Mouse (Mus musculus) midbrain, embryonic 12.5 days (tissue): Measurements from ENCODE around the gene Usp37. TPM values are rescaled to one million over a fixed set of nuclear protein-coding genes. Genes with fewer than 3 reads are reported as not detected.

Source experiments
- ATAC-seq: fragments of 200-750 bp; cut with Nextera tagmentation; 2 replicates; pipeline ENCODE4 v1.8.0; 2017; ENCODE audit warnings: low read depth, moderate TSS enrichment, moderate library complexity; ENCODE audit not compliant: low FRiP score
- H3K27ac ChIP-seq: fragments of 300-500 bp; sonication (generic); replicated peaks from 2 replicates; pipeline ENCODE4 v1.5.1; 2016; ENCODE audit warnings: mild to moderate bottlenecking
- H3K27me3 ChIP-seq: fragments of 300-500 bp; sonication (generic); 2 replicates; pipeline ENCODE4 v1.6.1; 2016; ENCODE audit warnings: mild to moderate bottlenecking
- H3K36me3 ChIP-seq: fragments of 300-500 bp; sonication (generic); 2 replicates; pipeline ENCODE4 v1.6.1; 2016
- H3K4me1 ChIP-seq: fragments of 300-500 bp; sonication (generic); 2 replicates; pipeline ENCODE4 v1.6.1; 2016
- H3K4me2 ChIP-seq: fragments of 300-500 bp; sonication (generic); replicated peaks from 2 replicates; pipeline ENCODE4 v1.6.1; 2016; ENCODE audit warnings: mild to moderate bottlenecking, moderate library complexity
- H3K4me3 ChIP-seq: fragments of 300-500 bp; sonication (generic); 2 replicates; pipeline ENCODE4 v1.5.1; 2016; ENCODE audit warnings: mild to moderate bottlenecking
- H3K9ac ChIP-seq: fragments of 300-500 bp; sonication (generic); replicated peaks from 2 replicates; pipeline ENCODE4 v1.6.1; 2016; ENCODE audit warnings: mild to moderate bottlenecking, moderate library complexity
- H3K9me3 ChIP-seq: fragments of 300-500 bp; sonication (generic); 2 replicates; pipeline ENCODE4 v1.6.1; 2016; ENCODE audit warnings: mild to moderate bottlenecking
- WGBS: fragments of 180-500 bp; shearing (Covaris S2); methylation state at CpG from one replicate; pipeline ENCODE4 v1.1.7; 2016; 5-methylcytosine and 5-hydroxymethylcytosine counted together
- polyA plus RNA-seq: library from polyadenylated mRNA; unstranded; fragments of >200 nt; fragmentation: Nextera tagmentation; extraction: Ambion mirVana; gene quantifications from 2 replicates; pipeline ENCODE4 v1.2.1, GENCODE M21; 2016

The Usp37 gene
- polyA plus RNA-seq, 1 experiment from 2014 or later, result 42.1 TPM

DNA sequence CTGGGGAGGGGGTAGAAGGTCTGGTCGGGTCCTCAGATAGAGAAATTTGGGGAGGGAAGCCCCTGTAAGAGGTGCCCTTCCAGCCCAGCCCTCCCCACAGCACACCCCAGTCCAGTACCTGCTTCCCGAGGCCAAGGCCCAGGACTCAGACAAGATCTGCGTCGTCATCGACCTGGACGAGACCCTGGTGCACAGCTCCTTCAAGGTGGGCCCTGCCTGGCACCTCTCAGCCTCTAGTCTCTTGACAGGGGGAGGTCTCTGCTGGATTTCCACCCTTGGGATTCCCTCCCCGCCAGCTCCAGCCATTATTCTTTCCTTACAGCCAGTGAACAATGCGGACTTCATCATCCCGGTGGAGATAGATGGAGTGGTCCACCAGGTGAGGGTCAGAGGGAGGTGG is 150.4 kb downstream of the Usp37 start:
- peaks cover 19% of the 10 kb centered on the region for H3K36me3 ChIP-seq
- ATAC-seq, result no peak
- H3K27me3 ChIP-seq, result peaks cover 22% of the 10 kb centered on the region
- WGBS, result 93% methylated on average over 9 of the region's 9 CpGs
- no peak overlapping the region for H3K9ac ChIP-seq
- no peak overlapping the region for H3K4me3 ChIP-seq
- H3K4me2 ChIP-seq, result no peak overlapping the region; the same call in 1 of the 2 replicates
- no peaks in the 10 kb centered on the region for H3K9me3 ChIP-seq
- H3K4me1 ChIP-seq, result peaks cover 33% of the 10 kb centered on the region
- H3K27ac ChIP-seq, result no peak overlapping the region

DNA sequence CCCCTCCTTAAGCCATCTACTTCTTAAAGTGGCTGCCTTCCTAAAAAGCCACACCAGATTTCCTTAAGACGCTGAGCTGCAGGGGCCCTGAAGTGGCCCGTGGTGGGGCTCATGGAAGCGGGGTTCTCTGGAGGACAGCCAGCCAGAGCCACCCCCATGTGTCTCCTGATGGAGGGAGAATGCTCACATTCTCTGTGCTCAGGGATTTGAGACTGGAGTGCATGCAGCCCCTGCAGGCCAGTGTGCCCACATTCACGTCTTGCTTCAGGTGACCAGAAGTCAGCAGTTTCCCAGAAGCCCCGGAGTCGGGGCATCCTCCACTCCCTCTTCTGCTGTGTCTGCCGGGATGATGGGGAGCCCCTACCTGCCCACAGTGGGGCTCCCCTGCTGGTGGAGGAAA is 151.1 kb downstream of the Usp37 start:
- ATAC-seq, result no peak
- WGBS, result 40% methylated on average over 7 of the region's 7 CpGs
- Histone ChIP-seq H3K36me3 (peaks cover 19% of the 10 kb centered on the region), H3K9me3 (no peaks in the 10 kb centered on the region), H3K9ac (peak overlapping the region; percentile 92), H3K4me2 (peak overlapping the region; percentile 93), H3K27me3 (peaks cover 29% of the 10 kb centered on the region), H3K4me1 (peaks cover 33% of the 10 kb centered on the region), H3K4me3 (peak overlapping the region; percentile 93), H3K27ac (no peak overlapping the region)

DNA sequence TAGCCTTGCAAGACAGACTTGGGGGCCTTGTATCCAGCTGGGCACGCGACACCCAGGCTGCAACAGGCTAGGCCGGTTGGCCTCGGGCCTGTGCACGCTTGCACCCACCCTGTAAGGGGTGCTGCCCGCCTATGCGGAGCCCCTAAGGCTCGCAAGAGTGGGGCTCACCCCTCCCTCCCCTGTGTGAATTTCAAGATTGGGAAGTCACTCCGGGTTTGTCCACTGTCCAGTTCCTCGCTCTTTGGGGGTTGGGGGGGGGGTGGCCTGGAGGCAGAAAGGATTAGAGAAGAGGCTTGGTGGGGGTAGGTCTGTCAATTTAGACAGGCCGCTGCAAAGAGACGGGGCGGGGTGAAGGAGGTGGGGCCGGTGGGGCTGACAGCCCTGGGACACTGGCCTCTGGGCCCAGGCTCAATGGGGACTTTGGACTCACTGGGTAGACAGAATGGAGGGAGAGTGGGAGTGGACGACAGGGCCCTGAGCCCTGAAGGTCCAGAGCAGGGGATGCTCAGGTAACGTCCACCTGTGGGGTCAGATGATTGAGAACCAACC is 151.6 kb downstream of the Usp37 start:
- ATAC-seq, result peak; percentile 13
- peaks cover 19% of the 10 kb centered on the region for H3K36me3 ChIP-seq
- peak overlapping the region; percentile 93 for H3K4me3 ChIP-seq
- peak overlapping the region; percentile 92 for H3K9ac ChIP-seq
- peak overlapping the region; percentile 93 for H3K4me2 ChIP-seq
- H3K9me3 ChIP-seq, result no peaks in the 10 kb centered on the region
- H3K27ac ChIP-seq, result peak overlapping the region; percentile 90
- 2% methylated on average over 16 of the region's 16 CpGs for WGBS
- H3K27me3 ChIP-seq, result peaks cover 29% of the 10 kb centered on the region
- H3K4me1 ChIP-seq, result peaks cover 31% of the 10 kb centered on the region

DNA sequence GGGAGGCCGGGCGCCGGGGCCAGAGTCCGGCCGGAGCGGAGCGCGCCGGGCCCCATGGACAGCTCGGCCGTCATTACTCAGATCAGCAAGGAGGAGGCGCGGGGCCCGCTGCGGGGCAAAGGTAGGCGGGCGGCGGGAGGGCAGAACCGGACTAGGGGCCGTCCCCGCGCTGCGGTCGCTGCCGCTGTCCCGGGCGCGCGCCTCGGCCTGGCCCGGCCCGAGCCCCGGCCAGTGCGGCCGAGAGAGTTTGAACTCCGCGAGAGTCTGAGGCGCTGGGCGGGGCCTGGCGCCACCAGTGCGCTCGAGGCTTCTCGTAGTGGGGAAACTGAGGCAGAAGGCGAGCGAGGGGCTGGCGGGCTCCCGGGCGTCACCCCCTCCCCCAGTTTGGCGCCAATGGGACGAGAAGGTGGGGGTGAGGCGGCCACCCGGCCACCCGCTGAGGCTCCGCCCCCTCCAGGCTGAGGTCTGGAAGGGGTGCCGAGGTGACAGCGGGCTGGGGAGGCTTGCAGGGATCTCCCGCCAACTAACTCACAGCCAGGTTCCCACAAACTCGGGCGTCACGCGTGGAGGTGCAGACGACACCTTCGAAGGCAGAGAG is 152.1 kb downstream of the Usp37 start:
- ATAC-seq, result peak; percentile 42
- no peaks in the 10 kb centered on the region for H3K9me3 ChIP-seq
- H3K9ac ChIP-seq, result peak overlapping the region; percentile 92
- H3K27ac ChIP-seq, result peak overlapping the region; percentile 90
- peak overlapping the region; percentile 93 for H3K4me2 ChIP-seq
- peaks cover 29% of the 10 kb centered on the region for H3K27me3 ChIP-seq
- H3K4me3 ChIP-seq, result peak overlapping the region; percentile 93
- 0% methylated on average over 59 of the region's 63 CpGs for WGBS
- peaks cover 19% of the 10 kb centered on the region for H3K36me3 ChIP-seq
- H3K4me1 ChIP-seq, result peaks cover 35% of the 10 kb centered on the region

DNA sequence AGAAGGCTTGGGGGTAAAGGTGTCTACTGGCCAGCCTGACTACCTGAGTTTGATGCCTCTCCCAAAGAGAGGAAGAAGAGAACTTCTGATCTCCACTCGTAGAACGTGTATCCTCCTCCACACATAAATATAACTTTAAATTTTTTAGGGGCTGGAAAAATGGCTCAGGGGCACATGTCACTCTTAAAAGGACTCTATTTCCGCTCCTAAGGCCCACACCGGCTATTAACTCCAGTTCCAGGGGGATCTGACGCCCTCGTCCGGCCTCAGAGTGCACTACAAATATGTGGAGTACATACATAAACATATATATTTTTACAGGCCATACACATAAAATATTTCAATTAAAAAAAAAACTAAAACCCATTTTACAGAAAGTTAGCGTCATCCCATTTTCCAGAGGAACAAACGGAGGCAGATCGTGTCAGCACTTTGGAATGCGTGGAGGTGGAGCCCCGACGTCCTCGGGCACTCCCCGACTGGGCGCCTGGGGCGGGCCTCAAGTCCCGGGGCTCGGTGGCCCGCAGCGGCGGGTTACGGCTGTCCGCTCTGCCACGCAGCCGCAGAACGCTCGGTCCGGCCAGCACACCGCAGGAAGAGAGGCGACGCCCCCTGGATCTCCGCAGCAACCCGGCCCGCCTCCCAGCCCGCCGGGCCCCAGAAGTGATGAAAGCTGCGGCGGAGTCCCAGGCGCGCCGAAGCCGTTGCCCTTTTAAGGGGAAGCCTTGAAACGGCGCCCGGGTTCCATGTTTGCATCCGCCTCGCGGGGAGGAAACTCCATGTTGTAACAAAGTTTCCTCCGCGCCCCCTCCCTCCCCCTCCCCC is 152.9 kb downstream of the Usp37 start, which contains the start of gene Ctdsp1:
Ctdsp1 (plus strand) TSS at position 586 of the 825 bp plus-strand sequence.
- H3K36me3 ChIP-seq, result peaks cover 19% of the 10 kb centered on the region
- H3K9ac ChIP-seq, result peak within 1 kb of the TSS; percentile 92
- peak within 1 kb of the TSS; percentile 93 for H3K4me3 ChIP-seq
- no peaks in the 10 kb centered on the region for H3K9me3 ChIP-seq
- peak within 1 kb of the TSS; percentile 93 for H3K4me2 ChIP-seq
- H3K4me1 ChIP-seq, result peaks cover 34% of the 10 kb centered on the region
- peaks cover 29% of the 10 kb centered on the region for H3K27me3 ChIP-seq
- peak within 1 kb of the TSS; percentile 90 for H3K27ac ChIP-seq
- peak; percentile 69 for ATAC-seq
- 2% methylated on average over 49 of the region's 51 CpGs for WGBS

DNA sequence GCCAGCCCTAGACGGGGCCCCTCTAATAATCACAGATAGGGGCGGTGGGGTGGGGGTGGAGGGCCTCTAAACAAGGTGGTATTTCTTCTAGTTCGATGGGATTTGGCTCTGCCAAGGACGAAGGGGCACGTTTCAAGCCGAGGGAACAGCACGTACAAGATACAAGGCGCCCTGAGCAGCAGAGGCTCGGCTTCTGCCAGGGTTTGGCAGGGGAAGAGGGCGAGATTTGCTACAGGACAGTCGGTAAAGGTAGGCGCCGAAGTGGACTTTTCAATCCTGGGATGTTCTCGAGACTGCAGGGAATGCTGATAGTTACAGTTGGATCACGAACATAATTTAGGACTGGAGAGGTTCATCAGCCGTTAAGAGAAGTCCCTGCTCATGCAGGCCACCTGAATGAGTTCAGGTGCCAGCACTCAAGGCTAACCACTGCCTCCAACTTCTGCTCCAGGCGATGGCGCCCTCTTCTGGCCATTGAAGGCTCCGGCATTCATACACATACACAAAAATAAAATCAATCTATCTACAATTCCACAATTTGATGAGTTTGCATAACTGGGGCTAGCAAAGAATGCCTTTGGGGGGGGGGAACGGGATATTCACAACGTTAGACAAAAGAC is 153.7 kb downstream of the Usp37 start:
- H3K27ac ChIP-seq, result no peak overlapping the region

DNA sequence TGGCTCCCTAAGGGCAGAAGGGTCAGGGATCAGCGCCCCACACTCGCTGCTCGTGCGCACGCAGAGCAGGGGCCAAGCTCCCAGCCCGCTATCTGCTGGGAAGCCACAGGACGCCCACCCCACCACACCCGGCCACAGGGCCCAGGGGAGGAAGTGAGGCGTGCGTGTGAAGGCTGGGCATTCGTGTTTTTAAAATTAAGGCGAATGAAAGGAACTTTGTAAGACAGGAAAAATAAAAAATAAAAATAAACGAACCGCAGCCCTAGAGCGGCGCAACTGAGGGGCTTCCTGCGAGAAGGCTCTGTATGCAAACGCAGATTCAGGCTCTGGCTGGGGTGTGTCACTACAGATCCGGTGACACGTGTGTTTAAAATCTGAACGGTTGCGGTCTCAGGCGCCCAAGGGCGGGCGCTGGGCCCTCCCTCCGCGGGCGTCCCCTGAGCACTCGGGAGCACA is 154.2 kb downstream of the Usp37 start:
- H3K9me3 ChIP-seq, result no peaks in the 10 kb centered on the region
- H3K4me1 ChIP-seq, result peaks cover 34% of the 10 kb centered on the region
- H3K9ac ChIP-seq, result 0 out of 2 replicates have a peak overlapping the region, but pooled peaks have one; percentile 1

More for the DNA sequence above, 153.7 kb downstream of the Usp37 start:
- peaks cover 18% of the 10 kb centered on the region for H3K36me3 ChIP-seq
- H3K9ac ChIP-seq, result no peak overlapping the region
- peak overlapping the region; percentile 93 for H3K4me2 ChIP-seq
- no peaks in the 10 kb centered on the region for H3K9me3 ChIP-seq
- H3K4me3 ChIP-seq, result peak overlapping the region; percentile 9
- 7% methylated on average over 21 of the region's 21 CpGs for WGBS
- H3K4me1 ChIP-seq, result peaks cover 34% of the 10 kb centered on the region
- peaks cover 29% of the 10 kb centered on the region for H3K27me3 ChIP-seq
- ATAC-seq, result no peak

DNA sequence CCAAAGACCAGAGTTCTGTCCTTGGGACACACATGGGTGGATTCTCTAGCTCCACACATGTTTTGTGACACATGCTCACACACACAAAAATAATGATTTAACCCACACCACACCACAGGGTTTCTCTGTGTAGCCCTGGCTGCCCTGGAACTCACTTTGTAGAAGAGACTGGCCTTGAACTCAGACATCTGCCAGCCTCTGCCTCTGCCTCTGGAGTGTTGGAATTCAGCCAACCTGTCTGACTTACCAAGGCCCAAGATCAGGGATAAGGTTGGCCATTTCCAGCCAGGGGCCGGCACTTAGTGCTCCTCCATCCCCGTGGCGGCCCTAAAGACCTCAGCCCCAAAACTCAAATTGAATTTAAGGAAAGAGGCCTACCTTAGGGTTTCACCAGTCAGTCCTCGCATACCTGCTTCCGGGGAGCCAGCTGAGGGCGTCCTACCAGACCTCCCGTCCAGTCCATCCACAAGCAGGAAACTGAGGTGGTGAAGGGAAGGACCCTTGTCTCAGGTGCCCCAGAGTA is 155.6 kb downstream of the Usp37 start:
- WGBS, result 75% methylated on average over 7 of the region's 7 CpGs
- Histone ChIP-seq H3K9ac (no peak overlapping the region), H3K27ac (no peak overlapping the region), H3K36me3 (no peaks in the 10 kb centered on the region), H3K9me3 (no peaks in the 10 kb centered on the region), H3K4me1 (peaks cover 34% of the 10 kb centered on the region), H3K4me3 (no peak overlapping the region), H3K4me2 (no peak overlapping the region), H3K27me3 (peaks cover 29% of the 10 kb centered on the region)
- no peak for ATAC-seq

More for the DNA sequence above, 154.2 kb downstream of the Usp37 start:
- Histone ChIP-seq H3K27ac (no peak overlapping the region), H3K27me3 (peaks cover 29% of the 10 kb centered on the region), H3K36me3 (peaks cover 13% of the 10 kb centered on the region), H3K4me3 (peak overlapping the region; percentile 9), H3K4me2 (peak overlapping the region; percentile 93)
- no peak for ATAC-seq
- WGBS, result 3% methylated on average over 29 of the region's 29 CpGs

DNA sequence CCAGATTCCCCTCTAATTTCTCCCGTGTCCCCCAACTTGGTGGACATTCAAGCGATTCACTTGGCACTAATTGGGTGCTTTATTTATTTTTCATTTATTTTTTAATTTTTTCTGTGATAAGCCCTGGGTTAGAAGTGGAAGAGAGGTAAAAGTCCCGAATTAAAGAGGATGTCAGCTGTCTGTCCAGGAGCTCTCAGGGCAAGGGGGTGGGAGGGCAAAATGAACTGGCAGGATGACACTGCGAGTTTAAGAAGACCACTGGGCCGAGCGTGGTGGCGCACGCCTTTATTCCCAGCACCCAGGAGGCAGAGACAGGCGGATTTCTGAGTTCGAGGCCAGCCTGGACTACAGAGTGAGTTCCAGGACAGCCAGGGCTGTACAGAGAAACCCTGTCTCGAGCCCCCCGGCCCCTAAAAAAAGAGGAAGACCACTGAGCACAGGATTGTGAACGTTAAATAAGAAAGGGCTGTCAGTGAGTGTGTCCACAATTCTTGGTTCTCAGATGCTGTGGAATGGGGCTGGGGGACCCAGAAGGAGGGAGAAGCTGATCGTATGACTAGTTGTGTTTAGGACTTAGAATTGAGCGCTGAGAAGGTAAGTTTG is 156.6 kb downstream of the Usp37 start:
- H3K27me3 ChIP-seq, result peaks cover 29% of the 10 kb centered on the region
- 0 out of 2 replicates have a peak overlapping the region, but pooled peaks have one; percentile 11 for H3K9ac ChIP-seq

DNA sequence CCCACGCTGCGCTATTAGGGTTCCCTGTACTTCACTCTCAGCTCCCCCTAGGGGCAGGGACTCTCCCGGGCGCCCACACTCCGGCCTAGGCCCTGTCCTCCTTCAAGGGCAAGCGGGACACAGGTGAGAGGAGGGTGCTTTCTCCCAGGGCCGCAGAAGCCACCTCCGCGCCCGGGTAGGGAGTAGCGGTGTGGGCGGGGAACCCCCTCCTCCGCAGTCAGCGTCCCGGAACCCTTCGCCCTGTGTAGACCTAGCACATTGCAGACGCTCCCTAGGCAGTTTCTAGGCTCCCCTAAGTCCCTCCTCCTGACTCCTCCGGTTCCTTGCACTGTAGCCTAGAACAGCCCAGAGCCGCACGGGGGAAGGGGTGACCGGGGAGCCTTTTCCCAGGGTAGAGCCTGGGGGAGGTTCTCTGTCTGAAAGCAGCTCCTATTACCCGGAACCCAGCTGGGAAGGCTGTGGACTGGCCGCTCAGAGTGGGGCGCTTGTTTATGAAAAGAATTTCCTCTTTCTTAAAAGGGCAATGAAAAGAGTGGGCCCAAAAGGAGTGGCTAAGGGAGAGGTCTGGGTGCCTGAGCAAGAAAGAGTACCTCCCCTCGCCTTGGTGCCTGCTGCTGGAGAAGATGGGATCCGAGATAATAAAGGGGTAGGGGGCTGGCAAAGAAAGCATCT is 157.2 kb downstream of the Usp37 start:
- peak; percentile 87 for ATAC-seq
- Histone ChIP-seq H3K9ac (peak overlapping the region; percentile 63), H3K27me3 (peaks cover 29% of the 10 kb centered on the region), H3K4me1 (peaks cover 20% of the 10 kb centered on the region), H3K4me2 (peak overlapping the region; percentile 70), H3K4me3 (peak overlapping the region; percentile 75), H3K9me3 (no peaks in the 10 kb centered on the region), H3K27ac (peak overlapping the region; percentile 93), H3K36me3 (no peaks in the 10 kb centered on the region)
- WGBS, result under 1% methylated on average over 26 of the region's 26 CpGs

More for the DNA sequence above, 156.6 kb downstream of the Usp37 start:
- Histone ChIP-seq H3K27ac (peak overlapping the region; percentile 93), H3K4me3 (peak overlapping the region; percentile 75), H3K4me1 (peaks cover 25% of the 10 kb centered on the region), H3K4me2 (peak overlapping the region; percentile 70), H3K9me3 (no peaks in the 10 kb centered on the region), H3K36me3 (no peaks in the 10 kb centered on the region)
- WGBS, result 56% methylated on average over 15 of the region's 15 CpGs
- no peak for ATAC-seq

DNA sequence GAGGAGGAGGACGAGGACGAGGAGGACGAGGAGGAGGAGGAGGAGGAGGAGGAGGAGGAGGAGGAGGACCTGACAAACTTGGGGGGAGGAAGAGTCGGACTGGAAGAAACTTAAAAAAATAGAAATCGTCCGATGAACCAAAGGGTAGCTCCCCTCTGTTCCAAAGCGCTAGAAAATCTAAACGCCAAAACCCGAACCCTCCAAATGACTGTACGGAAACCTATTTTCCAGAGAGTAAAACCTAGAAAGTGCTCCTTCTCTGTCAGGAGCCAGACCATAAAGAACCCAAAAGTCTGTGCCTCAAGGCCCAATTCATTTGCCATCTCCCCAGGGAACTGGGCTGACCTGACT is 157.7 kb downstream of the Usp37 start:
- 59% methylated on average over 7 of the region's 10 CpGs for WGBS
- H3K36me3 ChIP-seq, result no peaks in the 10 kb centered on the region
- no peaks in the 10 kb centered on the region for H3K9me3 ChIP-seq
- H3K4me3 ChIP-seq, result peak overlapping the region; percentile 75
- peak overlapping the region; percentile 70 for H3K4me2 ChIP-seq
- peaks cover 20% of the 10 kb centered on the region for H3K4me1 ChIP-seq
- H3K27me3 ChIP-seq, result peaks cover 29% of the 10 kb centered on the region
- peak overlapping the region; percentile 63 for H3K9ac ChIP-seq
- no peak; the same call in 1 of the 2 replicates for ATAC-seq
- peak overlapping the region; percentile 93 for H3K27ac ChIP-seq
